Mouse (Mus musculus) layer of hippocampus, postnatal 36 days (tissue): ENCODE results near the gene Scgb2a2. TPM values are rescaled to one million over a fixed set of nuclear protein-coding genes. Genes with fewer than 3 reads are reported as not detected.
"Not testable (repeated sequence)": the region's sequence is repeated elsewhere in the genome, so short reads cannot be mapped to it uniquely, and the experiment has no call there.

Experiments used
- DNase-seq, 2 experiments: peaks; one replicate each; pipeline ENCODE4 v3.0.0; 2022
- microRNA-seq, 2 experiments: library from miRNA; unstranded; fragments of <30 nt; microRNA quantifications; one replicate each; pipeline ENCODE4 v1.2.0; 2021
- total RNA-seq, 2 experiments: library from RNA; stranded (reverse); gene quantifications; 2 replicates each; pipeline ENCODE4 v1.2.3; 2021

The Scgb2a2 gene
- not detected for total RNA-seq

GRCm38 (mm10) chr19:9847262-9847661 lies at the start of gene Scgb2a2:
Scgb2a2 (plus strand) TSS chr19:9847562.
- no peak for DNase-seq

DNA sequence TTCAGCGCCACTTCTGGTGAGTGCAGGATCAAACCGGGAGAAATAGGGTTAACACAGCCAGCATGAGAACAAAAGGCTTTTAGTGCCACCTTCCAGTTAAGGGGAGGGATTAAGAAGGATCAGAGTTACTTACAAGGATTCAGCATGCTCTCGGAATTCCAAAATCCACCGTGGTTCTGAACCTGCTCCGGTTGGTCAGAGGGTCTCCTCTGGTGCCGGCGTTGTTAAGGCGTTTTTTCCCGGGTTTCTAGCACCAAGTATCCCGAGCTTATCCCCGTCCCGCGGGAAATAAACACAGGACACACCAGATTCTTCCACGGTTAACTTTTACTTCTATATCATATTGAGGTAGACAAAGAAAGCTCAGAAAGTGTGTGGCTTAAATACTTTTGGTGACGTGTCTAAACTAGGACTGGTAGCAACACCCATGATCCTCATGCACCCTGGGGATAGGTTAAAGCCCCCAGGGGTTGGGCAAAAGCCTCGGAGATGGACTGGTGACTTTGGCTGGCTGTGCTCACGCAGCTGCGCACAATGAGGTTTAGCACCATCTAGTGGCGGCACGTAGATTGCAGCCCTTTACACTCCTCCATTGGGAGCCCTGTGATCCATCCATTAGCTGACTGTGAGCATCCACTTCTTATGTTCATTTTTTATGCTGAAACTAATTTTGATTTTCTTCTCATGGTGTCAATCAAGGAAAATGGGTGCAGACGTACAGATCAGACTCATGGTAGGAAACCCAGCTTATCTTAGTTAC lies 10.6 kb upstream of the Scgb2a2 start:
- DNase-seq, result peak; percentile 36 to 47

DNA sequence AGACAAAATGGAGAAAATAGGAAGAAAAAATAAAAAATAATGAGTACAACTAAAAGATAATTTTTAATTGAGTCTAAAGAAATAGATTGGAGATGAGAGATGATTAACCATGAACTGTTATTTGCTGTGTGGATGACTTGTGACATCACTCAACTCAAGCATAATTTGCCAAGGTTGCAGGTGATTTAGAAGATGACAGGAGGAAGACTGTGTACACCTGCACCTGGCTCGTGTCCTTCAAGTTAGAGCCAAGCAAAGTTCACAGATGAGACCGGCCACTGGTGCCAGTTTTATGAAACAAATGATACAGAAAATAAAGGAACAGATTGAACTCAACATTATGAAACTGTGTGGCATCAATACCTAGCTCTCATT lies 10.0 kb upstream of the Scgb2a2 start:
- DNase-seq, result no peak

DNA sequence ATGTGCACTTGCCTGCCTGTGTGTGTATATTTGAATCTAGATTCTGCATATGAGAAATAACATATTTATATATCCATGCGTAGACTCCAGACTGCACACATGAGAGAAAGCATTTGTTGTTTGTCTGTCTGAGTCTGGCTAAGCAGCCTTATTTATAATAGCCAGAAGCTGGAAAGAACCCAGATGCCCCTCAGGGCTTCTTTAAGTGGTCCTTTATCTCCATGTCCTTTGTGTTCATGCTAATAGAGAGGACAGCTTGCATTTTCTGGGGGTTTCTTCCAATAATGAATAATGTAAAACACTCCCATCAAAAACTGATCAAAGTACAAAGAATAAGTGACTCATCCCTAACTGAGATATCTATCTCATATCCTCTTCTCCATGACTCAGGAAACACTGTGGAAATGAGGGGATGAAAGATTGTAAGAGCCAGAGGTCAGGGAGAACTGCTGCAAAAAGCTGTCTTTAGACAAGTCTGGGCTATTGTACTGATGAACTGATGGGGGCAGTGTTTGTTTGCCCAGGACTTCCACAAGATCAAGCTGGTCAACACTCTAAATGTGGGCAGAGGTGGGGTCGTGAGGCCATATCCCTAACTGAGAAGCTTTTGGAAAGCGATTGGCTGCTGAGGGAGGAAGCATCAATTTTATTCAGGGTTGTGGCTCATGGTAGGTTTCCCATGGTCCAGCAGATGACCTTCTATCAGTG lies 2.2 kb downstream of the Scgb2a2 start:
- not testable (repeated sequence) for DNase-seq

DNA sequence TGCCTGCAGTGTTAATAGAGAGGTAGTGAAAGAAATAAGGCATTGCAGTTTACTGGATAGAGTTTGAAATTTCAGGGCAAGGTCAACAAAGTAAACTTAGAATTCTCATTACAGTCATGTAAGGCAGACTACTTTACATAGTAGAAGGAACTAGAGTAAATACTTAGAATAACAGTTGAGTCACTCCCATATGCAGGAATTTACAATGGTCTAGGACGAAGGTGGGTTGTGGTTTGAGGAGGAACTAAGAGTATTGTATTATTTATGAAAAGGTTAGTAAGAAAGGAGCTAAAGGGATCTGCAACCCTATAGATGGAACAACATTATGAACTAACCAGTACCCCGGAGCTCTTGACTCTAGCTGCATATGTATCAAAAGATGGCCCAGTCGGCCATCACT lies 13.5 kb downstream of the Scgb2a2 start:
- not testable (repeated sequence) for DNase-seq

- no peak for DNase-seq
Observed at GRCm38 (mm10) chr19:9864856-9865255, 17.5 kb downstream of the Scgb2a2 start.

GRCm38 (mm10) chr19:9865466-9865865 lies 18.1 kb downstream of the Scgb2a2 start:
- no peak for DNase-seq

DNA sequence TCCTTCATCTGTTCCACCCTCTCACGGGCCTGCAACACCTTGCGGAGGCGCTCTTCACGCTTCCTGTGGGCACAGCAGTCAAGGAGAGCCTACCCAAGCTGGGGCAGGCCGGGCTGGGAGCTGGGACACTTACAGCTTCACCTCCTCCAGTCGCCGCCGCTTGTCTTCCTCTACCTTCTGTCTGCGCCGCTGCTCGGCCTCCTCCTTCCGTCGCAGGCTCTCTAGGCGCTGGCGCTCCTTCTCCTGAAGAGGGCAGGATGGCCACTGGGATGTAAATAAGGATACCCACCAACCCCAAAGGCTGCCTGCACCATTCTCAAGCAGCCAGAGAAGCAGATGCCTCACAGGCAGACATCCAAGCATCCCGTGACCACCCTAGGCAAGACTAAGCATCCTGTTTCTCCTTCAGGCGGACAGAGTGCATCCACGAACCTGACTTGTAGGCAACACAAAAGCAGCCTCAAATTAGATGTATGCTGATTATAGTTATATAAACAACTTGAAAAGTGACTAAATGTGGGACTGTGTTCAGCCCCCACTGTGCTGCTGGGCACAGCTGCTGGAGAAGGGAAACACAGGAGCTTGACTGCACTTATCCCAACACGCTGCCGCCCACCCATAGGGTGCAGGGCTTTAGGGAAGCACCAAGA lies 30.9 kb downstream of the Scgb2a2 start:
- no peak for DNase-seq

DNA sequence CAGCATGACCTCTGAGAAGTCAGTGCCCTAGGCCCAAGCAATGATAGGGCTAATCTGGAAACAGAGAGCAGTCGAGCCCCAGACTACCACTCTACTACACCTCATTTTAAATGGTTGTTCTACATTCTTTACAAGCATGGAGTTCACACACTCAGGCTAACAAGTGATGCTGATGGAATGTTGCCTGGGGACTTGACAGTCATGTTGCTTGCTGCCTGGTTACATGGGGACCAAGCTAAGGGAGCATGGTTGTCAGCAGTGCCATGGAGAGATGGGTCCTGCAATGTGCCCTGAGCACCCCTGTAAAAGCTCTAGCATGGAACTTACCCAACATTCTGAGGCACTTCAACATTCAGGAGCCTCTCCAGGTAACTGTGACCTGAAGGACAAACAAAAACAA lies 39.0 kb downstream of the Scgb2a2 start:
- no peak for DNase-seq

DNA sequence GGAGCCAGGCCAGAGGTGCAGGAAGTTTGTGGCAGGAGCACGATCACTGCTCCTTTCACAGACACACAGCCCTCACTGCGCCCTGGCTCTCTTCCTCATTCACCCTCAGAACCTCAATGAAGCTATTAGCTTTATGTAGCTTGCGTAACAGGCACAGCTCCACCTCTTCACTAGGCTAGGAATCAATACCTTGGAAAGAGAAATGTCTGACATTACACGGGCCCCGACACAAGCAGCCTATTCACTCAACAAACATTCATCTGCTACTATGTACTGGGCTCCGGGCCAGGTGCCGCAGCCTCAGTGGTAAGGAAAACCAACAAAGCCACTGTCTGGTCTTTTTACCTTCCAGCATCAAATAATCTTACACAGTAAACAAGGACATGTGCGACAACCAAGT lies 39.4 kb downstream of the Scgb2a2 start:
- no peak for DNase-seq

- no peak for DNase-seq
Observed at GRCm38 (mm10) chr19:9896067-9896466, 48.7 kb downstream of the Scgb2a2 start.

GRCm38 (mm10) chr19:9898339-9899066 lies 51.1 kb downstream of the Scgb2a2 start:
- no peak for DNase-seq

DNA sequence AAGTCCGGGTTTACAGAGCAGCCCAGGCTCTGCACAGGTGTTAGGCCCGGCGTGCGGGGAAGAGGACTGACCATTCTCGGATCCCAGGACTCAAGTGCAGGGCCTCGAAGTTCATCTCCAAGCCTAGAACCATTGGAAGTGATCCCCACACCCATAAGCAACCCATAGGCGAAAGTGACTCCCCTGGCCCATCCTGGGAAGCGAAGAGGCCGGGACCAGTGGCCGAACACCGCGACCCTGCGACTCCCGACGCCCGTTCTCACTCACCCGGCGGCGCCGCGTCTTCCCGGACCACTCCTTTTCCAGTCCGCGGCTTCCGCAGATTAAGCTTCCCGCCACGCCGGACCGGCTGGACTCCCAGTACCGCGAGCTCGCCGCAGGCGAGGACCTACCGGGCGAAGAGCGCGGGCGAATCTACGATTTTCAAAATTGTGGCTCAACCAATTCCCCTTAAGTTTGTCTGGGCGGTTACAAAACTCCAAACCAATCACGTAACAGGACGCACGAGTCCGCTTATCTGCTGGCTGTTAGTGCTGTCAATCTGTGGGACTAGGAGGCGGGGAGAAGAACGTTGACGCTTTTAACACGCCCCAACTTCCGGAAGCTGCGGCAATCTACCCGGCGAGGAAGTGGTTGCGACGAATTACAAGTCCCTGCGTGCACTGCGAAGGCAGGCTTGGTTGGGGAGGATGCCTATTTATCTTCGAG lies 51.9 kb downstream of the Scgb2a2 start, which contains the start of gene Incenp:
Incenp (minus strand) TSS at position 480 of the 708 bp plus-strand sequence.
- DNase-seq, result peak; percentile 90 to 94

GRCm38 (mm10) chr19:9899780-9900146 lies 52.4 kb downstream of the Scgb2a2 start:
- DNase-seq, result no peak

- DNase-seq, result not testable (repeated sequence)
Observed at GRCm38 (mm10) chr19:9900696-9901095, 53.3 kb downstream of the Scgb2a2 start.

Small RNA genes within 50 kb of the gene (microRNA-seq; reads per million reads assigned to microRNA genes)
- gene Gm22369, result 0 reads per million in 2 experiments

Other genes with a start within 250 kb of the Scgb2a2 start
- 10 to 100 TPM; 14.0 to 14.1 TPM for gene Incenp, start 52.0 kb downstream of the Scgb2a2 start, total RNA-seq
- gene Fth1, start 133.0 kb downstream of the Scgb2a2 start, total RNA-seq, result 1,000 to 10,000 TPM; 2,856 to 3,180 TPM
- gene Best1, start 154.1 kb downstream of the Scgb2a2 start, total RNA-seq, result under 1 TPM; 0.52 to 0.58 TPM
- 10 to 100 TPM in 1 of 2 experiments, 1 to 10 TPM in 1; 8.9 to 10.4 TPM for gene Rab3il1, start 154.1 kb downstream of the Scgb2a2 start, total RNA-seq
- 10 to 100 TPM; 24.3 to 24.5 TPM for gene Fads3, start 194.0 kb downstream of the Scgb2a2 start, total RNA-seq